Mouse (Mus musculus): Measurements from ENCODE around the gene Myo1c. TPM values are rescaled to one million over a fixed set of nuclear protein-coding genes. Genes with fewer than 3 reads are reported as not detected.

Myo1c gene
- 100 to 1,000 TPM; 106 to 119 TPM for polyA plus RNA-seq (2012; fragmentation: generic; extraction: Trizol)

GRCm38 (mm10) chr11:75650311-75650710, at the start of gene Myo1c:
Gene Myo1c, plus strand, starts transcription at chr11:75650504.

DNA sequence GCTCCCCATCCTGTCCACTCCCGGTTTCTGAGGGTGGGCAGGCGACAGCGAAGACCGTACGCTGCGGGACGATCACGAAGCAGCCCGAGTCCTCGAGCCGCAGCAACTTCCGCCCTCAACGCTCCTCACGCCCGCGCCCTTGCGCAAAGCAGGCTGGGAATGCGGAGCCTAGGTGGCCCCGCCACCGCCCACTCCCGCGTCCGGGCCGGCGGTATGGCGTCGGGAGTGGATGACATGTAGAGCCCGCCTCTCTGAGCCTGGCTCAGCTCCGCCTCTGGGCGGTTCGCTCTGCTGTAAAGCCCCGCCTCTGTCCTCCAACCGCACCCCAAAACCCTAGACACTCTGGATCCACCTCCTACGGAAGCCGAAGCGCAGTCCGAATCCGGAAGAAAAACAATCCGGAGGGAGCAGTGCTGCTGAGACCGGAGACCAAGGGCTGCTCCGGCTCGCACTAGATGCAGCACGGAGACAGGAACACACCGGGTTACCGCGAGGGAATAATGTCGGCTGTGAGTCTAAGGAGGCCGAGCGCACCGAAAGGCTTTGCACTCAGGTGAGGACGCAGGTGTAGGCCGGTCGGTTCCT, 19.6 kb upstream of the Myo1c start, which contains the start of gene Inpp5k:
Inpp5k (plus strand) TSS at position 344 of the 585 bp plus-strand sequence.

GRCm38 (mm10) chr11:75678747-75679438, 28.6 kb downstream of the Myo1c start, which contains the start of gene Crk:
Gene Crk, plus strand, starts transcription at chr11:75679259.

Other genes with a start within 250 kb of the Myo1c start
- gene Serpinf1, start 227.8 kb upstream of the Myo1c start, polyA plus RNA-seq (2012; fragmentation: generic; extraction: Trizol), result 1,000 to 10,000 TPM in 1 of 2 experiments, 100 to 1,000 TPM in 1; 701 to 1,671 TPM
- under 1 TPM in 1 of 2 experiments, not detected in 1; 0.13 TPM for gene Serpinf2, start 210.9 kb upstream of the Myo1c start, polyA plus RNA-seq (2012; fragmentation: generic; extraction: Trizol)
- 10 to 100 TPM; 14.6 to 27.9 TPM for gene Wdr81, start 195.8 kb upstream of the Myo1c start, polyA plus RNA-seq (2012; fragmentation: generic; extraction: Trizol)
- 1 to 10 TPM in 1 of 2 experiments, under 1 TPM in 1; 0.47 to 3.2 TPM for gene Tlcd2, start 188.8 kb upstream of the Myo1c start, polyA plus RNA-seq (2012; fragmentation: generic; extraction: Trizol)
- gene Prpf8, start 163.7 kb upstream of the Myo1c start, polyA plus RNA-seq (2012; fragmentation: generic; extraction: Trizol), result 100 to 1,000 TPM in 1 of 2 experiments, 10 to 100 TPM in 1; 35.9 to 104 TPM
- gene Rilp, start 140.4 kb upstream of the Myo1c start, polyA plus RNA-seq (2012; fragmentation: generic; extraction: Trizol), result 1 to 10 TPM; 1.2 to 1.9 TPM
- under 1 TPM; 0.04 to 0.28 TPM for gene Scarf1, start 137.0 kb upstream of the Myo1c start, polyA plus RNA-seq (2012; fragmentation: generic; extraction: Trizol)
- gene Slc43a2, start 118.8 kb upstream of the Myo1c start, polyA plus RNA-seq (2012; fragmentation: generic; extraction: Trizol), result 1 to 10 TPM in 1 of 2 experiments, under 1 TPM in 1; 0.37 to 6.3 TPM
- gene Pitpna, start 62.4 kb upstream of the Myo1c start, polyA plus RNA-seq (2012; fragmentation: generic; extraction: Trizol), result 100 to 1,000 TPM in 1 of 2 experiments, 10 to 100 TPM in 1; 66.0 to 106 TPM
- 10 to 100 TPM; 11.6 to 32.8 TPM for gene Inpp5k, start 19.5 kb upstream of the Myo1c start, polyA plus RNA-seq (2012; fragmentation: generic; extraction: Trizol)
- 10 to 100 TPM in 1 of 2 experiments, 1 to 10 TPM in 1; 6.7 to 16.7 TPM for gene Crk, start 28.8 kb downstream of the Myo1c start, polyA plus RNA-seq (2012; fragmentation: generic; extraction: Trizol)
- gene Ywhae, start 82.4 kb downstream of the Myo1c start, polyA plus RNA-seq (2012; fragmentation: generic; extraction: Trizol), result 100 to 1,000 TPM; 148 to 392 TPM
- under 1 TPM; under 0.01 to 0.06 TPM for gene Doc2b, start 145.5 kb downstream of the Myo1c start, polyA plus RNA-seq (2012; fragmentation: generic; extraction: Trizol)

All from C3H10T1/2 (cell line).